Mouse (Mus musculus): ENCODE measurements at regions not wholly inside any gene's neighbourhood (a gene's known extent, or its start where the extent isn't known, plus 50 kb on each side); places are given as distances from the start of the nearest gene placed in this dataset.

- TF ChIP-seq POLR2A (IDR thresholded peaks at IDR 0.05; ENCODE audit: insufficient read depth, low read depth, low read length) (no peak), CTCF (IDR thresholded peaks at IDR 0.05; ENCODE audit: insufficient read depth, low read depth, low read length) (no peak)
Measured at GRCm38 (mm10) chr16:54406638-54407037, 891.1 kb downstream of the Zpld1 start.
